Mouse (Mus musculus) MEL-GATA-1-ER (cell line): ENCODE measurements around the gene Irf7.
"Not testable (repeated sequence)": the region's sequence is repeated elsewhere in the genome, so short reads cannot be mapped to it uniquely, and the experiment has no call there.

Source experiments
- DNase-seq: peaks from one replicate; pipeline ENCODE4 v3.0.0-alpha.2; 2012; ENCODE audit warnings: low read depth; ENCODE audit errors: extremely low read depth

Irf7 gene

DNA sequence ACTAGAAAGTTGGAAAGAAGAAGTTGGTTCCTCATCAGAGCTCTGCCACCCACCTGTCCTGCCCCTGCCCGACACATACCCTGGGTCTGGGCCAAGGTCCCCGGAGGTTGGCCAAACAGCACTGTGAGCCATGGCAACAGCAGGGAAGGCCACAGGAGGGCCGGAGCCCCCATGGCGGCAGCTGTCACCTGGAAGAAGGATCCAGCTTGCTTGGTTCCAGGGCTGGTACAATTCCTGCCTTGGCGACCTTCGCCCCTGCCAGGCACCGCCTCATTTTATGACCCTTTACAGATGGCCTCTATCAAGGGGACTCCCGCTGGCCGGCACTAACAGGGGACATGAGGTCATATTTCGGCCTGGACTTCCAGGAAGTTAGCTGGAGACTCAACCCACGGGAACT, 10.3 kb upstream of the Irf7 start, which contains the start of gene Cdhr5:
Cdhr5 (minus strand) TSS at position 241 of the 400 bp plus-strand sequence.
- DNase-seq, result no peak

DNA sequence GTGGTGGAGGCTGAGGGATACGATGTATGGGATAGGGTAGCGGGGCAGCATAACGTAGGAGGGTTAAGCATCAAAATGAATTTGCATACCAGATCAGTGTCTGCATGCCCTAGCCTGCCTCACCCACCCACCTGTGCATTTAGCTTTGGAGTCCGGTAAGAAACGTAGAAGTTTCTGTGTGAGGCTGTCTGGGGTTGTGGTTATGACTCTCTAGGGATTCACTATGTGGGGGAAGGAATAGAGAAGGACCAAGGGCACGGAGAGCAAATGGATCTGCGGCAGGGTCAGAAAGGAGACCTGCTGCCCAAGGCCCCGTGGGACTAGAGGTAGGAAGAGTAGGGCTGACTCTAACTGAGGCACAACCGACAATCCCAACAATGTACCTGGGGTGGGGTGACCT, 9.1 kb upstream of the Irf7 start:
- no peak for DNase-seq

- no peak for DNase-seq
Observed at GRCm38 (mm10) chr7:141270631-141271030, 4.3 kb upstream of the Irf7 start.

DNA sequence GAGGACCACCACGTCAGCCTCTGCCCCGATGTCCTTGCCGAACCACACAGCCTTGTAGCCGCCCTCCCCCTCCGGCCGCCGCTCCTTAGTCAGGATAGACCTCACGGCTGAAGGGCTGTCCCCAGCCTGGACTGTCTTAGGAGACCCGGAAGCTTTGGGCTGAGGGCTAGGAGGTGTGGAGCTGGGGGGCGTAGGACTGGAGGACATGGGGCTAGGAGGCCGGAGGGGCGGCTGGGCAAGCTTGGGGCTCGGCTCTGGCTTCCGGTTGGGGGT, 2.9 kb upstream of the Irf7 start:
- DNase-seq, result no peak

GRCm38 (mm10) chr7:141268466-141269272, 2.4 kb upstream of the Irf7 start:
- no peak for DNase-seq

DNA sequence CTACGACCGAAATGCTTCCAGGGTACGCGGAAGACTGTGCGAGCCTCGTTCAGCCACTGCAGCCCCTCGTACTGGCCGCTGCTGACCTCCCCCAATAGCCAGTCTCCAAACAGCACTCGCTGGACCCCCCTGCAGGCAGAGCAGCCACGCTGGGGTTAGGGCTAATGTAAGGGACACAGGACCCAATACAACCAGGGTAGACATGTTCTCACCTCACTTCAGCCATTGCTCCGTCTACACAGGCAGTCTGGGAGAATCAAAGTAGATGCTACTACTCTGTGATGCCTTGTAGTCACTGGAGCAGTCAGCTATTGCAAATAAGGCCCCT, 906 bp downstream of the Irf7 start:
- no peak for DNase-seq

DNA sequence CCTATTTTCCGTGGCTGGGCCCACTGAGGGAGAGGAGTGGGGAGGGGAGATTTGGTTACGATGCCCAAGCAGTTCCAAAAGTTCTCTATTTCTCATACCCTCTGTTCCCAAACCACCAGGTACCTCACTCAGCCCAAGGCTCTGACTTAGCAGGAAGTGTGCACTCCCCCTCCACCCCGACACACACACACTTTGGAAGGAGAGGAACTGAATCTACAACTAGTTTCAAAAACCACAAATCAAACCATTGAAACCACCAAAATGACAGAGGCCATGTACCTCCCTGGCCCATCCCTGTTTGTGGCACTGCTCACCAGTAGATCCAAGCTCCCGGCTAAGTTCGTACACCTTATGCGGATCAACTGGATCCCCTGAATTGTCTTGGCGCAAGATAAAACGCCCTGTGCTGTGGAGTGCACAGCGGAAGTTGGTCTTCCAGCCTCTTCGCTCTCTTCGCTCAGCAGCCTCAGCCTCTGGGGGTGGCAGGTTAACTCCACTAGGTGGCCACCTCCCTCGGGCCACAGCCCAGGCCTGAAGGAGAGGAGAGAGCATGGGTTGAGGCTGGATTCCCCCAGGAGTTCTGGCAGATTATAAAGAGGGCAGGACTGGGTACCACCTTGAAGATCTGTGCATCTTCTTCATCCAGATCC, 1.4 kb downstream of the Irf7 start:
- DNase-seq, result no peak

GRCm38 (mm10) chr7:141264041-141264700, 2.1 kb downstream of the Irf7 start:
- no peak for DNase-seq

- no peak for DNase-seq
Observed at GRCm38 (mm10) chr7:141263640-141264039, 2.6 kb downstream of the Irf7 start.

DNA sequence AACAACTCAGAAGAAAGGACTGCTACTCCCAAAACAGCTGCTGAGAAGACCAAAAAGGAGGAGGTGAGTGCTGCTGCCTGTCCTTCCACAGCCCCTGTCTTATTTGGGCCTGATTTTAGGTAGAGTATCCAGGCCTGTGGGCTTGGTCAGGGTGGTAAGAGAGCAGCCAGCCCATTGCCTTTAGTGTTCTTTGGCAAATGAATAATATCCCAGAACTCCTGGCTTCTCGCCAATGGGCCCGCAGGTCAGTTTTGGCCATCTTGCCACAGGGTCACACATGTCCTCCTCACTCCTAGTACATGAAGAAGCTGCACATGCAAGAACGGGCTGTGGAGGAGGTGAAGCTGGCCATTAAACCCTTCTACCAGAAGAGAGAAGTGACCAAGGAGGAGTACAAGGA, 4.8 kb downstream of the Irf7 start:
- DNase-seq, result no peak

- DNase-seq, result peak; percentile 39
Observed at GRCm38 (mm10) chr7:141256159-141256558, 10.1 kb downstream of the Irf7 start.

GRCm38 (mm10) chr7:141250486-141250885, 15.8 kb downstream of the Irf7 start:
- not testable (repeated sequence) for DNase-seq

DNA sequence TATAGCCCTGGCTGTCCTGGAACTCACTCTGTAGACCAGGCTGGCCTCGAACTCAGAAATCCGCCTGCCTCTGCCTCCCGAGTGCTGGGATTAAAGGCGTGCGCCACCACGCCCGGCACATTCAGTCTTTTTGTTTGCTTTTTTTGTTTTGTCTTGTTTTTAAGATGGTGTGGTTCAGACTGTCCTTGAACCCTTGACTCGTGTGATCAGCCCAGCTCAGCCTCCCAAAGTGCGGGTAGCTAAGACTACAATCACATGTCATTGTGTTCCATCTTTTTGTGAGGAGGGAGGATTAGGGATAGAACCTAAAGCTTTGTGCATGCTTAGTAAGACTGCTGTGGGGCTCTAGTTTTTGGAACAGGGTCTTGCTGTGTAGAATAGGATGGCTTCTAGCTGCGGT, 34.7 kb downstream of the Irf7 start:
- no peak for DNase-seq

GRCm38 (mm10) chr7:141231111-141231510, 35.2 kb downstream of the Irf7 start:
- DNase-seq, result no peak

DNA sequence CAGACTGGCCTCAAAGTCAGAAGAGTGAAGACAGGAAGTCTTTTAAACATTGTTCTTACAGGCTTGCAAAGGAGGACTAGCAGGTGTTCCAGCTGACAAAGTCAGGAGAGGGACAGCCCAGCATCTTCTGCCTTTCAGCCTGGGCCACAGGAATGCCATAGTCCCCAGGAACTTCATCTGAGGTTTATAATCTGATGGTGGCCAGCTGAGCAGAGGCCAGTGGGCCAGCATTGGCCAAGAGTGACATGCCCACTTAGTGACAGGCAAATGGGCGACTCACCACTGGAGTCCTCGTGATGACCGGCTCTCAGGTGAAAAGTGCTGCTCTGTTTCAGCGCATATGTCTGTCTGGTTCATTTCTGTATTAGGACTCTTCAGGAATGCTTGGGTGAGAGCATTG, 35.7 kb downstream of the Irf7 start:
- DNase-seq, result no peak

- DNase-seq, result no peak
Observed at GRCm38 (mm10) chr7:141229702-141230101, 36.6 kb downstream of the Irf7 start.

GRCm38 (mm10) chr7:141228279-141229067, 37.8 kb downstream of the Irf7 start, which contains the start of gene Phrf1:
Phrf1 (plus strand) TSS chr7:141228784.
- DNase-seq, result peak; percentile 66

DNA sequence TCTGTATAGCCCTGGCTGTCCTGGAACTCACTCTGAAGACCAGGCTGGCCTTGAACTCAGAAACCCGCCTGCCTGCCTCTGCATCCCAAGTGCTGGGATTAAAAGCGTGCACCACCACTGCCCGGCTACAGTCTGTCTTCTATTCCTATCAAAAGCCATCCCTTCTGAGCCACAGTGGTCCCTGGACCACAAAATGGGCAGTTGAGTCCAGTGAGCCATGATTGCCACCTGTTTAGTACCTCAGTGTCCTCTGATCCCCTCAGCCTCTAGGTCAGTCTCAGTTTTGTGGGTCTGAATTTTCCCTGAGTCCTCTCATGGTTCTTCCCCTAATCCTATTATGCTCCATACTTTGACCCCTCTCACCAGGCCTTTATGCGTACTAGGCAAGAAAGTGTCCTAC, 38.5 kb downstream of the Irf7 start:
- no peak for DNase-seq

DNA sequence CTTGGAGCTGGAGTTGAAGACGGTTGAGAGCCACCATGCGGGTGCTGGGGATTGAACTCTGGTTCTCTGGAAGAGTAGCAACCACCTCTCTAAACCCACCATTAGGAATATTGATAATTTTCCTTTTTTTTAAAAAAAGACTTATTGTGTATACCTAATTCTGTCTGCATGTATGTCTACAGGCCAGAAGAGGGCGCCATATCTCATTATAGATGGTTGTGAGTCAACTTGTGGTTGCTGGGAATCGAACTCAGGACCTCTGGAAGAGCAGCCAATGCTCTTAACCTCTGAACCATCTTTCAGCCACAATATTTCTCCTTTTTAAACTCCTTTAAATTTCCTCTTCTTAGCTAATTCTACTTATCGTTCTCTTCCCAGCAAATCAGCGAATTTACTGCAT, 39.7 kb downstream of the Irf7 start:
- no peak for DNase-seq

GRCm38 (mm10) chr7:141222696-141223215, 43.5 kb downstream of the Irf7 start:
- DNase-seq, result no peak

DNA sequence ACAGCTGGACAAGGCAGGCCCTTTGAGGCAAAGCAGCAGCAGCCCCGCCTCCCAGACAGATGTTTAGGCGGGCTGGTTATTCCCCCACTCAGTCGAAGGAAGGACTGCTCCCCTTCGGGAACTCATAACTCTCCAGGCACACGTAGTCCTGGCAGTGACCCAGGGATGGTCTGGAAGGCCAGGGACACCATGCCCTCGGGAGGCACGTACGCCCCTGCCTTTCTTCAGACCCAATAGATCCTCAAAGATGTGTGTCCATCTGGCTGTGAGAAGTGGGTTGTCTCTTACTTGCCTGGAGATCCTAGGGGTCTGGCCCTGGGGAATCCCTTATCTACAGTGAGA, 44.2 kb downstream of the Irf7 start:
- DNase-seq, result no peak
